Mouse (Mus musculus): Measurements from ENCODE around the gene Gabrg3. TPM values are rescaled to one million over a fixed set of nuclear protein-coding genes. Genes with fewer than 3 reads are reported as not detected.

The Gabrg3 gene
- total and polyA plus RNA-seq, 3 experiments: under 0.01 TPM; not detected in 2

- intact Hi-C loops (cut with DNase I): no loop called here
- no peaks in the 10 kb centered on the region for H3K4me1 ChIP-seq (ENCODE audit: control insufficient read depth, insufficient read depth, low read length)
Observed at GRCm38 (mm10) chr7:57100065-57100464, 286.9 kb downstream of the Gabrg3 start.

GRCm38 (mm10) chr7:57082071-57082470 lies 304.9 kb downstream of the Gabrg3 start:
- WGBS: 52% methylated on average over 3 of the region's 3 CpGs
- Histone ChIP-seq H3K4me3 (no peak overlapping the region), H3K36me3 (ENCODE audit: control insufficient read depth, insufficient read depth, low read length) (no peaks in the 10 kb centered on the region), H3K4me1 (ENCODE audit: control insufficient read depth, insufficient read depth, low read length) (no peaks in the 10 kb centered on the region), H3K27me3 (ENCODE audit: control insufficient read depth, insufficient read depth, low read length) (no peaks in the 10 kb centered on the region), H3K9ac (ENCODE audit: low read depth, low read length) (no peak overlapping the region), H3K27ac (no peak overlapping the region), H3K79me2 (replicated peaks; ENCODE audit: control insufficient read depth, insufficient read depth, low read length) (no peaks in the 10 kb centered on the region)
- TF ChIP-seq CTCF (IDR thresholded peaks at IDR 0.05): no peak
- TF ChIP-seq EP300 (IDR thresholded peaks at IDR 0.05; ENCODE audit: insufficient read depth, low read depth, low read length): no peak
- TF ChIP-seq POLR2A (IDR thresholded peaks at IDR 0.05; ENCODE audit: insufficient read depth, low read depth, low read length): no peak
- intact Hi-C loops (cut with DNase I): no loop called here
- DNase-seq: no peak

More at GRCm38 (mm10) chr7:57100065-57100464, 286.9 kb downstream of the Gabrg3 start:
- H3K36me3 ChIP-seq (ENCODE audit: control insufficient read depth, insufficient read depth, low read length): no peaks in the 10 kb centered on the region
- H3K4me3 ChIP-seq: no peak overlapping the region
- no peaks in the 10 kb centered on the region for H3K27me3 ChIP-seq (ENCODE audit: control insufficient read depth, insufficient read depth, low read length)
- no peak for DNase-seq
- H3K27ac ChIP-seq: no peak overlapping the region
- no peaks in the 10 kb centered on the region for H3K79me2 ChIP-seq (replicated peaks; ENCODE audit: control insufficient read depth, insufficient read depth, low read length)
- no peak overlapping the region for H3K9ac ChIP-seq (ENCODE audit: low read depth, low read length)
- 59% methylated on average over 3 of the region's 3 CpGs for WGBS
- TF ChIP-seq CTCF (IDR thresholded peaks at IDR 0.05) (no peak), EP300 (IDR thresholded peaks at IDR 0.05; ENCODE audit: insufficient read depth, low read depth, low read length) (no peak), POLR2A (IDR thresholded peaks at IDR 0.05; ENCODE audit: insufficient read depth, low read depth, low read length) (no peak)

GRCm38 (mm10) chr7:57071435-57072160 lies 315.4 kb downstream of the Gabrg3 start:
- no peak overlapping the region for H3K27ac ChIP-seq
- no peak overlapping the region for H3K9ac ChIP-seq (ENCODE audit: low read depth, low read length)
- no peak overlapping the region for H3K4me3 ChIP-seq
- no peaks in the 10 kb centered on the region for H3K36me3 ChIP-seq (ENCODE audit: control insufficient read depth, insufficient read depth, low read length)
- no peaks in the 10 kb centered on the region for H3K27me3 ChIP-seq (ENCODE audit: control insufficient read depth, insufficient read depth, low read length)
- no peaks in the 10 kb centered on the region for H3K79me2 ChIP-seq (replicated peaks; ENCODE audit: control insufficient read depth, insufficient read depth, low read length)
- TF ChIP-seq EP300 (IDR thresholded peaks at IDR 0.05; ENCODE audit: insufficient read depth, low read depth, low read length): no peak
- no peak for TF ChIP-seq CTCF (IDR thresholded peaks at IDR 0.05)
- no peak for TF ChIP-seq POLR2A (IDR thresholded peaks at IDR 0.05; ENCODE audit: insufficient read depth, low read depth, low read length)
- H3K4me1 ChIP-seq (ENCODE audit: control insufficient read depth, insufficient read depth, low read length): no peaks in the 10 kb centered on the region
- WGBS: 71% methylated on average over 2 of the region's 2 CpGs
- intact Hi-C loops (cut with DNase I): loop anchor here (10.0 kb wide), 1 partner anchor 313 kb away; the partner anchor contains the start of gene Gabrg3
- no peak for DNase-seq

- DNase-seq: no peak
- intact Hi-C loops (cut with DNase I): no loop called here
- Histone ChIP-seq H3K27ac (no peak overlapping the region), H3K36me3 (ENCODE audit: control insufficient read depth, insufficient read depth, low read length) (no peaks in the 10 kb centered on the region), H3K9ac (ENCODE audit: low read depth, low read length) (no peak overlapping the region), H3K4me1 (ENCODE audit: control insufficient read depth, insufficient read depth, low read length) (no peaks in the 10 kb centered on the region), H3K27me3 (ENCODE audit: control insufficient read depth, insufficient read depth, low read length) (no peaks in the 10 kb centered on the region), H3K4me3 (no peak overlapping the region), H3K79me2 (replicated peaks; ENCODE audit: control insufficient read depth, insufficient read depth, low read length) (no peaks in the 10 kb centered on the region)
- TF ChIP-seq EP300 (IDR thresholded peaks at IDR 0.05; ENCODE audit: insufficient read depth, low read depth, low read length): no peak
- no peak for TF ChIP-seq CTCF (IDR thresholded peaks at IDR 0.05)
- no peak for TF ChIP-seq POLR2A (IDR thresholded peaks at IDR 0.05; ENCODE audit: insufficient read depth, low read depth, low read length)
- 77% methylated on average over 3 of the region's 3 CpGs for WGBS
Observed at GRCm38 (mm10) chr7:57065398-57065797, 321.6 kb downstream of the Gabrg3 start.

GRCm38 (mm10) chr7:57050906-57051635 lies 335.9 kb downstream of the Gabrg3 start:
- 64% methylated on average over 1 of the region's 1 CpGs for WGBS
- TF ChIP-seq POLR2A (IDR thresholded peaks at IDR 0.05; ENCODE audit: insufficient read depth, low read depth, low read length) (no peak), CTCF (IDR thresholded peaks at IDR 0.05) (no peak), EP300 (IDR thresholded peaks at IDR 0.05; ENCODE audit: insufficient read depth, low read depth, low read length) (no peak)
- Histone ChIP-seq H3K79me2 (replicated peaks; ENCODE audit: control insufficient read depth, insufficient read depth, low read length) (no peaks in the 10 kb centered on the region), H3K9ac (ENCODE audit: low read depth, low read length) (no peak overlapping the region), H3K4me3 (no peak overlapping the region), H3K27ac (no peak overlapping the region), H3K36me3 (ENCODE audit: control insufficient read depth, insufficient read depth, low read length) (no peaks in the 10 kb centered on the region), H3K4me1 (ENCODE audit: control insufficient read depth, insufficient read depth, low read length) (no peaks in the 10 kb centered on the region), H3K27me3 (ENCODE audit: control insufficient read depth, insufficient read depth, low read length) (no peaks in the 10 kb centered on the region)
- intact Hi-C loops (cut with DNase I): no loop called here
- DNase-seq: no peak
